Mouse (Mus musculus): ENCODE measurements around the gene Olfr457. TPM values are rescaled to one million over a fixed set of nuclear protein-coding genes. Genes with fewer than 3 reads are reported as not detected.
"Not testable (repeated sequence)": the region's sequence is repeated elsewhere in the genome, so short reads cannot be mapped to it uniquely, and the experiment has no call there.

The Olfr457 gene
- not detected in 2 replicates for polyA plus RNA-seq (2014; fragmentation: Nextera tagmentation; extraction: Ambion mirVana)

- Histone ChIP-seq H3K4me3 (ENCODE audit: low read depth, low read length) (no peak within 1 kb of the TSS), H3K27ac (ENCODE audit: low read depth, low read length) (no peak within 1 kb of the TSS), H3K9ac (ENCODE audit: low read depth, low read length) (no peak within 1 kb of the TSS), H3K9me3 (replicated peaks; ENCODE audit: control insufficient read depth, low read length) (no peaks in the 10 kb centered on the region), H3K4me1 (ENCODE audit: control insufficient read depth, insufficient read depth, low read length) (no peaks in the 10 kb centered on the region), H3K4me2 (no peak within 1 kb of the TSS), H3K27me3 (ENCODE audit: control insufficient read depth, insufficient read depth, low read length) (no peaks in the 10 kb centered on the region), H3K36me3 (ENCODE audit: control insufficient read depth, insufficient read depth, low read length) (no peaks in the 10 kb centered on the region)
- ATAC-seq (replicated peaks; ENCODE audit: insufficient number of reproducible peaks, low FRiP score, low TSS enrichment) = no peak
- 74% methylated on average over 1 of the region's 1 CpGs for WGBS (ENCODE audit: insufficient replicate concordance)
These were observed at the start of gene Olfr457 for GRCm38 (mm10) chr6:42476235-42476634. Gene Olfr457, minus strand, starts transcription at chr6:42476335.

- 71% methylated on average over 1 of the region's 1 CpGs for WGBS (ENCODE audit: insufficient replicate concordance)
- H3K27ac ChIP-seq (ENCODE audit: low read depth, low read length) = no peak overlapping the region
- no peak for ATAC-seq (replicated peaks; ENCODE audit: insufficient number of reproducible peaks, low FRiP score, low TSS enrichment)
- H3K4me1 ChIP-seq (ENCODE audit: control insufficient read depth, insufficient read depth, low read length) = no peaks in the 10 kb centered on the region
- no peaks in the 10 kb centered on the region for H3K9me3 ChIP-seq (replicated peaks; ENCODE audit: control insufficient read depth, low read length)
- no peaks in the 10 kb centered on the region for H3K27me3 ChIP-seq (ENCODE audit: control insufficient read depth, insufficient read depth, low read length)
- no peak overlapping the region for H3K9ac ChIP-seq (ENCODE audit: low read depth, low read length)
- H3K4me3 ChIP-seq (ENCODE audit: low read depth, low read length) = no peak overlapping the region
- no peak overlapping the region for H3K4me2 ChIP-seq
- no peaks in the 10 kb centered on the region for H3K36me3 ChIP-seq (ENCODE audit: control insufficient read depth, insufficient read depth, low read length)
These were observed 37.3 kb upstream of the Olfr457 start for GRCm38 (mm10) chr6:42513461-42513860.

GRCm38 (mm10) chr6:42509311-42509710 is 33.2 kb upstream of the Olfr457 start:
- no peaks in the 10 kb centered on the region for H3K9me3 ChIP-seq (replicated peaks; ENCODE audit: control insufficient read depth, low read length)
- no peak overlapping the region for H3K4me2 ChIP-seq
- no peak overlapping the region for H3K27ac ChIP-seq (ENCODE audit: low read depth, low read length)
- no peak overlapping the region for H3K9ac ChIP-seq (ENCODE audit: low read depth, low read length)
- no peak overlapping the region for H3K4me3 ChIP-seq (ENCODE audit: low read depth, low read length)
- no peak for ATAC-seq (replicated peaks; ENCODE audit: insufficient number of reproducible peaks, low FRiP score, low TSS enrichment)
- no peaks in the 10 kb centered on the region for H3K27me3 ChIP-seq (ENCODE audit: control insufficient read depth, insufficient read depth, low read length)
- no peaks in the 10 kb centered on the region for H3K4me1 ChIP-seq (ENCODE audit: control insufficient read depth, insufficient read depth, low read length)
- no peaks in the 10 kb centered on the region for H3K36me3 ChIP-seq (ENCODE audit: control insufficient read depth, insufficient read depth, low read length)

GRCm38 (mm10) chr6:42503478-42503877 is 27.3 kb upstream of the Olfr457 start:
- no peaks in the 10 kb centered on the region for H3K9me3 ChIP-seq (replicated peaks; ENCODE audit: control insufficient read depth, low read length)
- H3K4me3 ChIP-seq (ENCODE audit: low read depth, low read length) = no peak overlapping the region
- H3K27me3 ChIP-seq (ENCODE audit: control insufficient read depth, insufficient read depth, low read length) = no peaks in the 10 kb centered on the region
- no peaks in the 10 kb centered on the region for H3K4me1 ChIP-seq (ENCODE audit: control insufficient read depth, insufficient read depth, low read length)
- no peak overlapping the region for H3K4me2 ChIP-seq
- no peak overlapping the region for H3K27ac ChIP-seq (ENCODE audit: low read depth, low read length)
- H3K9ac ChIP-seq (ENCODE audit: low read depth, low read length) = no peak overlapping the region
- WGBS (ENCODE audit: insufficient replicate concordance) = 88% methylated on average over 2 of the region's 2 CpGs
- H3K36me3 ChIP-seq (ENCODE audit: control insufficient read depth, insufficient read depth, low read length) = no peaks in the 10 kb centered on the region
- ATAC-seq (replicated peaks; ENCODE audit: insufficient number of reproducible peaks, low FRiP score, low TSS enrichment) = no peak

- Histone ChIP-seq H3K4me2 (no peak overlapping the region), H3K4me1 (ENCODE audit: control insufficient read depth, insufficient read depth, low read length) (no peaks in the 10 kb centered on the region), H3K9ac (ENCODE audit: low read depth, low read length) (no peak overlapping the region), H3K9me3 (replicated peaks; ENCODE audit: control insufficient read depth, low read length) (no peaks in the 10 kb centered on the region), H3K36me3 (ENCODE audit: control insufficient read depth, insufficient read depth, low read length) (no peaks in the 10 kb centered on the region), H3K4me3 (ENCODE audit: low read depth, low read length) (no peak overlapping the region), H3K27ac (ENCODE audit: low read depth, low read length) (no peak overlapping the region), H3K27me3 (ENCODE audit: control insufficient read depth, insufficient read depth, low read length) (no peaks in the 10 kb centered on the region)
- no peak for ATAC-seq (replicated peaks; ENCODE audit: insufficient number of reproducible peaks, low FRiP score, low TSS enrichment)
- 60% methylated on average over 1 of the region's 1 CpGs for WGBS (ENCODE audit: insufficient replicate concordance)
These were observed 13.6 kb upstream of the Olfr457 start for GRCm38 (mm10) chr6:42489731-42490130.

- no peaks in the 10 kb centered on the region for H3K27me3 ChIP-seq (ENCODE audit: control insufficient read depth, insufficient read depth, low read length)
- no peak for ATAC-seq (replicated peaks; ENCODE audit: insufficient number of reproducible peaks, low FRiP score, low TSS enrichment)
- H3K4me3 ChIP-seq (ENCODE audit: low read depth, low read length) = no peak within 1 kb of the TSS
- H3K9ac ChIP-seq (ENCODE audit: low read depth, low read length) = no peak within 1 kb of the TSS
- WGBS (ENCODE audit: insufficient replicate concordance) = 74% methylated on average over 1 of the region's 1 CpGs
- H3K4me2 ChIP-seq = no peak within 1 kb of the TSS
- H3K4me1 ChIP-seq (ENCODE audit: control insufficient read depth, insufficient read depth, low read length) = no peaks in the 10 kb centered on the region
- H3K9me3 ChIP-seq (replicated peaks; ENCODE audit: control insufficient read depth, low read length) = no peaks in the 10 kb centered on the region
- no peaks in the 10 kb centered on the region for H3K36me3 ChIP-seq (ENCODE audit: control insufficient read depth, insufficient read depth, low read length)
- no peak within 1 kb of the TSS for H3K27ac ChIP-seq (ENCODE audit: low read depth, low read length)
These were observed 11.0 kb upstream of the Olfr457 start, which contains the start of gene Olfr456 for GRCm38 (mm10) chr6:42487114-42487513. Gene Olfr456, minus strand, starts transcription at chr6:42487214.

GRCm38 (mm10) chr6:42484633-42485032 is 8.5 kb upstream of the Olfr457 start:
- H3K36me3 ChIP-seq (ENCODE audit: control insufficient read depth, insufficient read depth, low read length) = no peaks in the 10 kb centered on the region
- H3K4me3 ChIP-seq (ENCODE audit: low read depth, low read length) = no peak overlapping the region
- no peaks in the 10 kb centered on the region for H3K27me3 ChIP-seq (ENCODE audit: control insufficient read depth, insufficient read depth, low read length)
- no peak overlapping the region for H3K27ac ChIP-seq (ENCODE audit: low read depth, low read length)
- H3K9me3 ChIP-seq (replicated peaks; ENCODE audit: control insufficient read depth, low read length) = no peaks in the 10 kb centered on the region
- ATAC-seq (replicated peaks; ENCODE audit: insufficient number of reproducible peaks, low FRiP score, low TSS enrichment) = no peak
- no peak overlapping the region for H3K4me2 ChIP-seq
- no peak overlapping the region for H3K9ac ChIP-seq (ENCODE audit: low read depth, low read length)
- H3K4me1 ChIP-seq (ENCODE audit: control insufficient read depth, insufficient read depth, low read length) = no peaks in the 10 kb centered on the region

- H3K9ac ChIP-seq (ENCODE audit: low read depth, low read length); H3K9me3 ChIP-seq (replicated peaks; ENCODE audit: control insufficient read depth, low read length); H3K4me1 ChIP-seq (ENCODE audit: control insufficient read depth, insufficient read depth, low read length); H3K4me3 ChIP-seq (ENCODE audit: low read depth, low read length); H3K27me3 ChIP-seq (ENCODE audit: control insufficient read depth, insufficient read depth, low read length); H3K36me3 ChIP-seq (ENCODE audit: control insufficient read depth, insufficient read depth, low read length); H3K27ac ChIP-seq (ENCODE audit: low read depth, low read length); H3K4me2 ChIP-seq; ATAC-seq (replicated peaks; ENCODE audit: insufficient number of reproducible peaks, low FRiP score, low TSS enrichment): not testable (repeated sequence)
- 79% methylated on average over 4 of the region's 4 CpGs for WGBS (ENCODE audit: insufficient replicate concordance)
These were observed 4.8 kb downstream of the Olfr457 start for GRCm38 (mm10) chr6:42471298-42471697.

- Histone ChIP-seq H3K9ac (ENCODE audit: low read depth, low read length) (no peak overlapping the region), H3K9me3 (replicated peaks; ENCODE audit: control insufficient read depth, low read length) (no peaks in the 10 kb centered on the region), H3K4me2 (no peak overlapping the region), H3K27ac (ENCODE audit: low read depth, low read length) (no peak overlapping the region), H3K4me3 (ENCODE audit: low read depth, low read length) (no peak overlapping the region), H3K27me3 (ENCODE audit: control insufficient read depth, insufficient read depth, low read length) (no peaks in the 10 kb centered on the region), H3K4me1 (ENCODE audit: control insufficient read depth, insufficient read depth, low read length) (no peaks in the 10 kb centered on the region), H3K36me3 (ENCODE audit: control insufficient read depth, insufficient read depth, low read length) (no peaks in the 10 kb centered on the region)
- ATAC-seq (replicated peaks; ENCODE audit: insufficient number of reproducible peaks, low FRiP score, low TSS enrichment) = no peak
- 87% methylated on average over 4 of the region's 4 CpGs for WGBS (ENCODE audit: insufficient replicate concordance)
These were observed 5.6 kb downstream of the Olfr457 start for GRCm38 (mm10) chr6:42470542-42470941.
